Mouse (Mus musculus) brain, embryonic 18.5 days (tissue): ENCODE results near the gene Alyref.

Experiments used
- DNase-seq: peaks from one replicate; pipeline ENCODE4 v3.0.0-alpha.2; 2012; ENCODE audit warnings: low read depth, low spot score

Alyref gene

DNA sequence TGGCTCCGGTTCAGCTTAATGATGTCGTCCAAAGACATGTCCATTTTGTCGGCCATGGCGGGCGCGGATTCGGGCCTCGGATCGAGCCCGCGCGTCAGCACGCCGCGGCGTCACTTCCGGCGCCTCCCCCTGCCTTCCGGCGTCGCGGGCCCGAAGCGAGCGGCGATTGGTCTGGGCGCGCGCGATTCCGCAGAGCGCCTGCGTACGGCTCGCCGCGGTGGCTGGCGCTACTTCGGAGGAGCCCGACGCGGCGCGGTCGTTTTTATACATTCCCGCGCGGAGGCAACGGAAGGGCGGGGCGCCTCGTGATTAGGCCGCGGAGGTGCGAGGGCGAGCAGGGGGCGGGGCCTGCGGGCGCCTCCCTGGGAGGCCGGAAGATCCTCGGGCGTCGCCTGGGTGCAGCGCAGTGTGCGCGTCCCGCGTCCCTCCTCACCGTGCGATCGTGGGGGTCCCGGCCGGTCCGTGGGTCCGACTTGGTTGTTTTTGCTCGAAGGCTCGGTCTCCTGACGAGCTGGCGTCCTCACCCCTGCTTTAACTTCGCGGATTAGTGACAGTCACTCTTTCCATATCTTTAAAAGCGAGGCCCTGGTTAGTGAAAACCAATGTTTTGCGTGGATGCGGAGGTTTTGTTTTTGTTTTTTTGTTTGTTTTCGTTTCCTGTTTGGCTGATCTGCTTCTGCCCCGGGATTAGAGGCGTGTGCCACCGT lies at the start of gene Alyref, which contains the start of gene Anapc11:
Gene Alyref (minus strand): TSS at position 83 of the 707 bp plus-strand sequence.
Gene Anapc11 (plus strand): TSS at position 139 of the 707 bp plus-strand sequence.
- peak; percentile 89 for DNase-seq

DNA sequence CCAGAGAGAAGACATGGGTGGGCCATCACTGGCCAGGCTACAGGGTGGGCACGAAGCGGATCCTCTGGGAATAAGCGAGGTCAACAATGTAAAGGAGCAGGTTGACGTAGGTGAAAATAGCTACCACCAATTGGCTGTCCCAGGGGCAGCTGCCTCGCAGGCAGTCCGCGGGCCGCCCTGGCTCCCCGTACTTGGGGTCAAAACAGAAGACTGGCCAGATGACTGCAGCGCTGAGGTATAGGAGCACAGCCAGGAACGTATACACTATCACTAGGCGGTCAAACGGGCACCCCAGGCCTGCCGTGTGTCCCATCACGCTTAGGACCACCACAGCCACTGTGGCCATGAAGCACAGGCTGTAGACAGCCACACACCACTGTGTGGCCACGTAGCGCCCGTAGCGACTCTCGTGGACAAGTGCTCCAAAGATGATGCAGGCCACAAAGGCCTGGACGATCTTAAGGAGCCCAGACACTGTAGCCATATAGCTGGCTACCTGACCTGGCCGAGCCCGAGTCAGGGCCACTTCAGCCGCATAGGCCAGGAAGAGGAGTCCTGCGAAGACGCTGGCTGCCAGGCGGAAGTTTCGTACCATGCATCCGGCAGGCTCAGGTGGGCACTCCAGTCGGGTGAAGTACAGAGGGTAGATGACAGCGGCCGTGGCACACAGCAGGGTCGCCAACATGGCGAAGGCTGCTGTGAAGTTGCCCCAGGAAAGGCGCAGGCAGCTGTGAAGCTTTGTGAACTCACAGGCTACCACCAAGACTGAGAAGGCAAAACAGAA lies 49.1 kb upstream of the Alyref start:
- DNase-seq, result no peak

DNA sequence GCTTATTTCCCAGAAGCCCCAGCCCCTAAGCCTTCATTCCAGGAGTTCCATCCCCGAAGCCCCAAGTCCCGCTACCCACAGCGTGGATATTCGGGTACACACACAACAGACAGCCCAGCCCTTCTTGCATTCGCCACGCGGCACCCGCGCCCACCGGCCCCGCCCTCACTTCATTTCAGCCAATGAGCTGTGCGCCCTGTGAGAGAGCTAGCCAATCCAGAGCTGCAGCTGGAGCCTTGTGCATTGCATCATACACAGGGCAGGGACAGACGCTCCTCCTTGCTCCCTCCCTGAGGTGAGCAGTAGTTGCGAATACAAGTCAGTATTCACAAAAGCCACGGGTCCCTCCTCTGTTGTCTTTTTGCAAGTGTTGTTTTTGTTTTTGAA lies 45.4 kb upstream of the Alyref start, which contains the start of gene Pycr1:
Gene Pycr1 (minus strand): TSS at position 169 of the 387 bp plus-strand sequence.
- peak; percentile 84 for DNase-seq

DNA sequence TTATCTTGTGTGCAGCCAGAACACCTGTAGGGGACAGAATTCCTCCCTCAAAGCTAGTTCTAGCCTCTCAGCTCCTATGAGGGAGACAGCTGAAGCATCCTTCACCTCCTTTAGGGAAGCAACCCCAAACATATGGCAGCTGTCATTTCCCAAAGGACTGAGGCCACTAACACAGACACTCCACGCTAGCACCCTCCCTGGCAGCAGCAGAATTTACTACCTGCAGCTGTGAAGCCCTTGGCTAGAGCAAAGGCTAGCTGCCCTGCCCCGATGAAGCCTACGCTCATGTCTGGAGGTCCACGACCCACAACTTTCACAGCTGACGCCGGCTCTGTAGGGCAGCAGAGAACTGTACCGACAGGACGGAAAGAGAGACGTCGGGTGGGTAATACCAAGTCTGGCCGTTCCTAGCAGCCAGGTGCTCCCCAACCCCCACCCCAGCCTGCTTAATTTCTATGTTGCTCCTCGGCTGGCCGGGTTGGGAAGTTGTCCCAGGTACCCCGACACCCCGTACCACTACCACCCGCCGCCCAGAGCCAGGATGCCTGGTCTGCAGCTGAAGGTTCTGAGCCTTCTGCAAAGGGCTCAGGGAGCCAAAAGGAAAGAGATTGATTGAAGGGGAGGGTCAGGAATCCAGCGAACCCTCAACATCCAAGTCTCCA lies 44.9 kb upstream of the Alyref start:
- DNase-seq, result no peak

DNA sequence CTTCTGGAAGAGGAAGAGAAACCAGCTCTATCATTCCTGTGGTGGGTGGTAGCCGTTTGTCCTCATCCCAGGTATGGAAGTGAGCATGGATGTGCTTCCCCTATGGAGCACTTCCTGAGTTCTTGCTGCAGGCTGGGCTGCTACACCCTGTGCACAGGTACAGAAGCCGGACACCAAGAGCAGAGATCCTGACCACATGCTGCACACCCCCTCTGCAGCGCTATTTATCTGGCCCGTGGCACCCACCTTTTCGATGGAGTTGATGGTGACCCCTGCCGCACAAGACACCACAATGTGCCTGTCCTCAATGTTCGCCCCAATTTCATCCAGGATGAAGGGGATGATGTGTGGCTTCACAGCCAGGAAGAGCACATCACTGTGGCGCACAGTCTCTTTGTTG lies 43.7 kb upstream of the Alyref start:
- no peak for DNase-seq

DNA sequence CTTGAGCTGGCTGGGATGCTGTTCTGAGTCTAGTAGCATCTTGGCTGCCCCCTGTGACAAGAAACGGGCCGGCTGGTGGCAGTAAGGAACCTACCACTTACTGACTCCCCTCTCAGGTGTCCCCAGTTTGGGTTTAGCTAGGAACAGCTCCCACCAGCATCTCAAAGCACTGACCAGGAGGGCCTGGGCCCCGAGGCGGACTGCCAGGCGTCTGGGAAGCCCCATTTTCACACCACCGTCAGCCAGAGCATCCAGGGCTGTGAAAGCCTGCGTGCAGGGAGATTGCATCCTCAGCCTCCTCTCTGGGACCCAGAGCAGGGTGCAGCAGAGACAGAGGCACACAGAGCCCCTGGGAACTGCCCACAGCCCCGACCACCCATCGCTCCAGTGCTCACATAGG lies 43.1 kb upstream of the Alyref start:
- DNase-seq, result no peak

DNA sequence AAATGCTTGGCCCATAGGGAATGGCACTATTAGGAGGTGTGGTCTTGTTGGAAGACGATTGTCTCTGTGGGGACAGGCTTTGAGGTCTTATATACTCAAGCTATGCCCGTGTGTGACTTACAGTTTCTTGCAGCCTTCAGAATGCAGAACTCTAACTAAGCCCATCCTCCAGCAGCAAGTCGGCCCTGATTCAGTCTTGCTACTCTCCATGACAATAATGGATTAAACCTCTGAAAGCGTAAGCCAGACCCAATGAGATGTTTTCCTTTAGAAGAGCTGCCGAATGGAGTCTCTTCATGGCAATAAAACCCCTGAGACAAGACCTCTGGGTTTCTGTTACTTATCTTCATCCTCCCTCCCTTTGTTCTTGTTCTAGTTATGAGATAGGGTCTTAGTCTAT lies 36.6 kb upstream of the Alyref start:
- no peak for DNase-seq

DNA sequence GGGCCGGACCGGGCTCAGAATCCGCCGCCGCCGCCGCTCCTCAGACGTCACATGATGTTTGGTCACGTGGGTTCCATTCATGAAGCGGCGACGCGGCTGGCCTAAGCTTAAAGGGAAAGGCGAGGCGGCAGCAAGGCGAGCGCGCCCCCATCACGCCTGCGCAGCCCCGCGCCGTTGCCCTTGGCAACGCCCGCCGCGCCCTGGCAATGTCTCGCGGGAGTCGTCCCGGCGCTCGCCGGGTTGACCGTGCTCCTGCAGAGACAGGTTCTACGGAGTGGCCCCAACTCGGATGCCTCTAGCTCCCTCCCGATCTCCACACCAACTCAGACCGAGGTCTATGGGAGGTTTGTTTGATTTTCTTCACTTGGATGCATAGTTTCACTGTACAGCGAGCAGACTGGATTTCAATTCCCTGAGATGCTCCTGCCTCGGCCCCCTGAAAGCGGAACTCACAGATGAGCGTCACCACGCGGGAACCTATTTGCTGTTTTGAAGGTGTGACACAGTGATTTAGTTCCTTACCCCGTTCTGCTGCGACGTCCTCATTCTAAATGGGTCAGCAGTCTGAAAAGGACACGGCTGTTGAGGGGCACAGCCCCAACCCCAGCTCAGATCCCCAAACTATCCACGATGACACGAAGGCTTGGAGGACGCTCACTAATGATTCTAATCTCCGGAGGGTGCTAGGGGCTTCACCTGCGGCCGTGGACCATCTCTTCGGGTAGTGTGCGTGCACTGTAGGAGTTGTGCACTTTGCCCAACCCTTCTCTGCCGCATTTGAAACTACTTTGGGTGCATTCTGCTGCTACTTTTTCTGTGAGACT lies 35.6 kb upstream of the Alyref start, which contains the start of gene Mafg:
Gene Mafg (minus strand): TSS at position 81 of the 824 bp plus-strand sequence.
- peak; percentile 87 for DNase-seq

DNA sequence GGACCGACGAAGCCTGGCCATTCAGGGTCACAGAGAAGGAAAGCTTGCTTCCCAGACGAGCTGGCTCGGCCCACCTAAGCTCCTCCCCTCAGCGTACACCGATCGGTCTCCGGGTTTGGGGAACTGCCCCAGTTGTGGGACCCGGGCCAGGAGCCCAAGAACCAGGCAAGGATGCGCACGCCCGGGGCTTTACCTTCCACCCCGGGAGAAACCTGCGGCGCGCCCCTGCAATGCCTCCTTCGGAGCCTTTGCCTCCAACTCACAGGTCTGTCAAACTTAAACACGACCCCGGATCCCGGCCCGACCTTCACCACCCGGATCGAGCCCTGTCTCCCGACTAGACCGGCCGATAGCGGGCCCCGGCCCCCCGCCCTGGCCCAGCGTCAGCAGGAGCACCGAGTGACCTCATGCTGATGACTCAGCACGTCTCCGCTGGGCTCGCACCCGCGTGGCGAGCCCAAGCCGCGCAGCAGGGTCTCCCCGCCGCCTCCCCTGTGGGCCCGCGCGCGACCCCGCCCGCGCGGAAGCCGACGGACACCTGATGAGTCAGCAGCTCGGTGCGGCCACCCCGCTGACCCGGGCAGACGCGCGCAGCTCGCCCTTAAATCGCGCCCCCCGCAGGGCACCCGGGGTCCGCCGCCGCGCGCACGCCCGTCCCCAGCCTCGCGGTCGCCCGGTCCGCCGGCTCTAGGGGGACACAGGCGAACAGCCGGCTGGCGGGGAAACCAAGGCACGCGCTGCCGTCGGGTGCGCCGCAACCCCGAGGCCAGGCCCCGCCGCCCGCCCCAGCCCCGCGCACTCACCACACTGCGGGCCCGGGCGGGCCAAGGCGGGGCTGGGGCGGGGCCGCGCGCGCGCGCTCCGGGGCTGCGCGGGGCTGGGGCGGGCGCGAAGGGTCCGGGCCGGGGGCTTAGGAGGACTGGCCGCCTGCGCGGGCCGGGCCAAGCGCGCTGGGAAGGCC lies 34.7 kb upstream of the Alyref start:
- DNase-seq, result no peak

DNA sequence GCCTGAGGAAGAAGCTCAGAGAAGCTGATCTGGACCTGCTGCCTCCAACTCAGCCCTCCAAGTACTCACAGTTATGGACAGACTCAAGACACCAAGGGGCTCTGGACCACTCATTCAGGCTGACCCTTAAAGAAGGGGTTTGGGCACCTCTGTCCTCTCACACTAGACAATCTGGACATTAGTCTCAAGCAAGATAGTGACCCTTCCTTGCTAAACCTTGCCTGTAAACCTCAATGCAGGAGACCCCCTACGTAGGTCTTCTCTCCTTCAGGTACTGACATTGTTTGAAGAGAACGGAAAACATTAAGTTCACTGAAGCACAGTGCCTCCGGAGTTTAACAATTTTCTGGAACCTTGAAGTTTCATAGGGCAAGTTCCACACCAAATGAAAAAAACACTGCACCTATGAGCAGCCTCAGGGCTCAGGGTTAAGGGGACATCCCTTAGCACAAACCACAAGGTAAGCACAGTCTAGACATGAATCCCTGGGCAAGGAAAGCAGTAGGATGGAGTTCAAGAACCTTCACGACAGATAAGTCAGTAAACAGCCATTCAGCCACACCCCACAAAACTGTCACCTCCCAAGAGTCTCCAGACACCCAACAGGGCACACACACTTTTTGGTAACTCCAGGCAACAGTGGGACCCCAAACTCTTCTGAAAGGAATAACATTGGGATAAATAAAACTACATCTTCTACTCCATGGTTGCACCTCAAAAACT lies 33.7 kb upstream of the Alyref start:
- DNase-seq, result no peak

DNA sequence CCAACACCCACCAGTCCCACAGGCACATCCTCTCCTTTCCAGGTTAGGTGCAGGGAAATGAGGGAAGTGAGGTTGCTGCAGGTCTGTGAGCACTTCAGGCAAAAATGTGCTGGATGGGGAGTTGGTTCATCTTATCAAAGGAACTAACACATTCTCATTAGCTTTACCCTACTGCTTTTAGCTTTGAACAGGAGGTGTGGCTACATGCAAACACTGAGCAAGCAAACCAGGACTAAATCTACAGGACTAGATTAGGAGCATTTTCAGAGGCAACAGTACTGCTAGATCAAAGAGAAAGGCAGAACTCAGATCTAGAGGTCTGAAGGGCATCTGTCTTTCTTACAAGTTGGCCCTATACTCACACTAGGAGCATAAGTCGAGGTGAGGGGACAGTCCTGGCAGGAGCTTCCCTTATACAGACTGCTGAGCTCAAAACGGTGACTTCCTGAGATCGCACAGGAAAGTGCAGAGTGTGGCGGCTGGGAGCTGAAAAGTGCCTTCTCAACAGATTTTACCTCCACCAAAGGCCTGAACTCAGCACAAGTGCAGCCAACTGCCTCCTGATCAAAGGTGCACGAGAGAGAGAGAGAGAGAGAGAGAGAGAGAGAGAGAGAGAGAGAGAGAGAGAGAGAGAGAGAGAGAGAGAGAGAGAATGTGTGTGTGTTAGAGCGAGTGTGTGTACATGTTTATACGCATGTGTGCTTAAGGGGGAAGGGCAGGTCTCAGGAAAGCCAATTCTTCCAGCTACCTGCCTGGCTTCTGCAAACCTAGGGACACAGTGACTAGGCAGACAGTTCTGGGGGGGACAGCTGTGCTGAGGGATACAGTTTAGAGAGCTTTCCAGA lies 32.9 kb upstream of the Alyref start:
- DNase-seq, result no peak

DNA sequence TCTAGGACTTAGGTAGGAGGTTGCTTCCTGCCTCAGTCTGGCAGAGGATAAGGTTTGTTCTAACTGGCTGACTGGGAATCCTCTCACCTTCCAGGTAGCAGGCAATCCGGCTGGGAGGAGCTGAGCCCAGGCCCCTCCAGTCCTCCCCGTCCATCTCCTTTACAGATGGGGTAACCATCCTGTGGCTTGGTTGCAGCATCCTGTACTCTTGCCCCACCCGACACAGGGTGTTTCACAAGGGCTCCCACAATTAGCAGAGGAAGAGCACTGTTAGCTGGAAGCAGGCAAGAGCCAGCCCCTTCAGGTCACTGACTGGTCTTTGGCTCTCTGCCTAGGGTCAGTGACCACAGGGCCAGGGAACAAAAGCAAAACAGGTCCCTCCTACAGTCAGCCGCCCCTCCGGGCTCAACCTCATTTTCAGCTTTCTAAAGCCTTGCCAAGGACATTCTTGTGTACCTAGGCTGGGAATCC lies 32.3 kb upstream of the Alyref start:
- DNase-seq, result no peak

DNA sequence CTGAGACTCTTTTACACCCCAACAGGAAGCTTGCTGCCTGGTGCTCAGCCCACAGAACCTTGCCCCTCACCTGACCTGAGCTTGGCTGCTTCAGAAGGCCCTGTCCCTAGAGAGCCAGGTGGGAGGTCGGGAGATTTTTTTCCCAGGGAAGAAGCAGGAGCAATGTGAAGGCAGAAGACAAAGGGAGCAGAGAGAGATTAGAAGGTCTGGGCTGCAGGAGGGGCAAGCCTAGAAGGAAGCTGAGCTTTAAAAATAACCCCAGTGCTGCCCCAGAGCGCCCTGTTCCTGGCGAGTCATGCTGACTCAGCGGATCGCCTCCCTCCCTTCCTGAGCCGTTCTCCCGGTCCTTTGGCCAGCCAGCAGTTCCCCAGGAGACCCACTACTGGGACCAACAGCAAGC lies 31.7 kb upstream of the Alyref start:
- no peak for DNase-seq

DNA sequence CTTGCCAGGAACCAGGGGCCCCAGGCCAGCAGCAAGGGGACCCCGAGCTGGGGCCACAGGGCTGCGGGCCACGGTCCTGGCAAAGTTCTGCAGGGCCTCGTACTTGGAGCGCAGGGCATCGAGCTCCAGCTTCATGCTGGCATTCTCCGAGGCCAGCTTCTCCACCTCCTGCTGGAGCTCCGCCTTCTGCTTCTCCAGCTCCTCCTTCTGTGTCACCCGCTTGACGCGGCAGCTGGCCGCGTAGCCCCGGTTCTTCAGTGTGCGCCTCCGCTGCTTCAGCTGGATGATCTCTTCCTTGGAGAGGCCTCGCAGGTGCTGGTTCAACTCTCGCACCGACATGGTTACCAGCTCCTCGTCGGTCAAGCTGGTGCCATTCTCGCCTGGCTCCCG lies 31.2 kb upstream of the Alyref start:
- no peak for DNase-seq

DNA sequence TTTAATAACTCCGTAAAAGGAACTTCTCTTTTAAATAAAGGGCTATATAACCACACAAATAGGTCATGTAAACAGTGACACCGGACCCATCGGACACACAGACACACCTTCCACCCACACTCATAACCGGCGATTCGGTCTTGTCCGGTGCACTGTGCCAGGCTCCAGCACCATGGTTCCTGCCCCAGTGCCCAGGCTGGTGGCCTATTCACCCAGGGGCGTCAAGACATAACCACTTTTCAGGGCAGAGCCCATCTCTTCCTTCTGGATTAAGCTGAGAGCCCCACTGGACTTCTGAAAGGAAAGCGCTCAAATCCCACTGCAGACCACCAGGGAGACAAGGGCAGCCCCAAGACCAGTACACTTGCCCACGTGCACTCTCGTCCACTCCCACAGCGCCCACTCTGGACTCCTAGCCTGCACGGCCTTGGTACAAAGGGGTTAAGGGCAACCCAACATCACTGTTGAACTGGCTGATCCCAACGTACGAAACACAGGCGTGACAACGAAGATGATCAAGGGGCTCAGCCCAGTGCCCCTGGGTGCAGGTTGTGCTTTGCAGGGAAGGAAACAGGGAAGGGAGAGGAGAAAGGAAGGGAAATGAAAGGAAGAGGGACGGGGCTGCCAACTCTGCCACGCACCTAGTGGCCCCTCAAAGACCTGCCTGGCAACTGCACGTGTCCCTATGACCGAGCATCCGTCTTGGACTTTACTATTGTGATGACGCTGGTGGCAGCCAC lies 30.6 kb upstream of the Alyref start:
- no peak for DNase-seq

DNA sequence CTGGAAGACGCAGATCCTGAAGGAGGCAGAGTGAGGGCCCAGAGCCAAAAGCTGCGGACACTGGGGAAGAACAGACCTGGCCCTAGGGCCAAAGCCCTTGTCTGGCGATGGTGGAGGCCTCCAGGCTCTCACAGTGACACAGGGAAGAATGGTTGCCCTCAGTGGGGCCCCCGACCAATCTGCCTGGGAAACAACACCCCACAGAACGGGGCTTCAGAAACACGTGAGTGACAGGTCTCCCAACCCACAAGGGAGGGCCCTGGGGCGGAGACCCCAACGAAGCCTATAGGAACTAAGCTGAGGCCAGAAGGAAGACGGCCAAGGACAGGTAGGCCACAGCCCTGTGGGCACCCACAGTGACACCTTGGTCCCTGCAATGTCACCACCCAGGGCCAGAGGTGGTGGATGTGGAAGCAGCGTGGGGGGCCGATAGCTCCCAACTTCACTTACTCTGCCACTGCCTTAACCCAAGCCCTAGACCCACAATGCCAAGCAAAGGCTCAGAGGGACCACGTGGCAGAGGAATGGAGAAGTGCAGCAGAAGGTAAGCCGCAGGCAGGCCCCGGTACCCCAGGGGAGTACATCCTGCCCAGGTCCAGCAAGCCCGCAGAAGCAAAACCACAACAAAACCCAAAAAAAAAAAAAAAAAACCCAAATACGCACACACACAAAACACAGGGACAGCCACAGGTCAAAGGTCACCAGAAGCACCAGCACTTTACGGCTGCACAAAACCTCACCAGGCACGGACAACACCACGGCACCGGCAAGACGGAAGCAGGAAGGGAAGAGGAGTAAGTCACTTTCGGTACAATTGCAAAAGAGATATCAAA lies 29.5 kb upstream of the Alyref start:
- no peak for DNase-seq
